Mouse (Mus musculus) heart, embryonic 15.5 days (tissue): ENCODE results near the gene Csad. TPM values are rescaled to one million over a fixed set of nuclear protein-coding genes. Genes with fewer than 3 reads are reported as not detected.
"Not testable (repeated sequence)": the region's sequence is repeated elsewhere in the genome, so short reads cannot be mapped to it uniquely, and the experiment has no call there.

Experiments
- ATAC-seq: fragments of 200-750 bp; cut with Nextera tagmentation; replicated peaks from 2 replicates; pipeline ENCODE4 v1.8.0; 2017; ENCODE audit warnings: low read depth, moderate TSS enrichment; ENCODE audit not compliant: insufficient number of reproducible peaks, insufficient read depth, low FRiP score
- H3K27ac ChIP-seq: fragments of 300-500 bp; sonication (generic); 2 replicates; pipeline ENCODE4 v1.5.1; 2015; ENCODE audit warnings: mild to moderate bottlenecking, inconsistent platforms
- H3K27me3 ChIP-seq: fragments of 300-500 bp; sonication (generic); 2 replicates; pipeline ENCODE4 v1.6.1; 2015; ENCODE audit warnings: inconsistent platforms
- H3K36me3 ChIP-seq: fragments of 300-500 bp; sonication (generic); 2 replicates; pipeline ENCODE4 v1.6.1; 2015; ENCODE audit warnings: mild to moderate bottlenecking, inconsistent platforms
- H3K4me1 ChIP-seq: fragments of 300-500 bp; sonication (generic); replicated peaks from 2 replicates; pipeline ENCODE4 v1.6.1; 2015; ENCODE audit warnings: inconsistent platforms
- H3K4me2 ChIP-seq: fragments of 300-500 bp; sonication (generic); 2 replicates; pipeline ENCODE4 v1.6.1; 2015; ENCODE audit warnings: inconsistent platforms, mild to moderate bottlenecking, moderate library complexity
- H3K4me3 ChIP-seq: fragments of 300-500 bp; sonication (generic); 2 replicates; pipeline ENCODE4 v1.5.1; 2015; ENCODE audit warnings: mild to moderate bottlenecking, inconsistent platforms
- H3K9ac ChIP-seq: fragments of 300-500 bp; sonication (generic); 2 replicates; pipeline ENCODE4 v1.6.1; 2015; ENCODE audit warnings: mild to moderate bottlenecking, inconsistent platforms
- H3K9me3 ChIP-seq: fragments of 300-500 bp; sonication (generic); replicated peaks from 2 replicates; pipeline ENCODE4 v1.6.1; 2016; ENCODE audit warnings: inconsistent platforms
- WGBS: fragments of 180-500 bp; shearing (Covaris S2); methylation state at CpG from one replicate; pipeline ENCODE4 v1.1.7; 2015; ENCODE audit warnings: mixed read lengths; 5-methylcytosine and 5-hydroxymethylcytosine counted together
- polyA plus RNA-seq: library from polyadenylated mRNA; unstranded; fragments of >200 nt; fragmentation: Nextera tagmentation; extraction: Ambion mirVana; gene quantifications from 2 replicates; pipeline ENCODE4 v1.2.1, GENCODE M21; 2015

The Csad gene
- polyA plus RNA-seq, 1 experiment from 2014 or later, result 31.1 TPM

- no peaks in the 10 kb centered on the region for H3K9me3 ChIP-seq
- H3K9ac ChIP-seq, result 0 out of 2 replicates have a peak within 1 kb of the TSS, but pooled peaks have one; percentile 3
- ATAC-seq, result no peak; the same call in 1 of the 2 replicates
Measured at GRCm38 (mm10) chr15:102231748-102232147, 27.2 kb upstream of the Csad start, which contains the start of gene Itgb7. Gene Itgb7, minus strand, starts transcription at chr15:102231944.

GRCm38 (mm10) chr15:102230408-102231321, 26.1 kb upstream of the Csad start:
- no peaks in the 10 kb centered on the region for H3K36me3 ChIP-seq
- peaks cover 5% of the 10 kb centered on the region; the same call in 1 of the 2 replicates for H3K27me3 ChIP-seq
- no peaks in the 10 kb centered on the region for H3K9me3 ChIP-seq
- peaks cover 7% of the 10 kb centered on the region for H3K4me1 ChIP-seq
- ATAC-seq, result no peak
- H3K4me2 ChIP-seq, result no peak overlapping the region
- WGBS, result 72% methylated on average over 17 of the region's 17 CpGs
- H3K27ac ChIP-seq, result no peak overlapping the region
- H3K4me3 ChIP-seq, result no peak overlapping the region
- H3K9ac ChIP-seq, result no peak overlapping the region

More at GRCm38 (mm10) chr15:102231748-102232147, 27.2 kb upstream of the Csad start, which contains the start of gene Itgb7:
- H3K36me3 ChIP-seq, result no peaks in the 10 kb centered on the region
- no peak within 1 kb of the TSS for H3K27ac ChIP-seq
- WGBS, result 26% methylated on average over 6 of the region's 6 CpGs
- peaks cover 5% of the 10 kb centered on the region; the same call in 1 of the 2 replicates for H3K27me3 ChIP-seq
- H3K4me3 ChIP-seq, result no peak within 1 kb of the TSS
- H3K4me2 ChIP-seq, result no peak within 1 kb of the TSS
- H3K4me1 ChIP-seq, result peaks cover 11% of the 10 kb centered on the region

- Histone ChIP-seq H3K27me3 (peaks cover 23% of the 10 kb centered on the region), H3K4me1 (peaks cover 12% of the 10 kb centered on the region)
- H3K4me3 ChIP-seq, H3K4me2 ChIP-seq, ATAC-seq, H3K9ac ChIP-seq, H3K36me3 ChIP-seq, H3K9me3 ChIP-seq, H3K27ac ChIP-seq: not testable (repeated sequence)
- 66% methylated on average over 6 of the region's 6 CpGs for WGBS
Measured at GRCm38 (mm10) chr15:102225619-102226018, 21.1 kb upstream of the Csad start.

- H3K9me3 ChIP-seq, result no peaks in the 10 kb centered on the region
- peak overlapping the region; percentile 48 for H3K4me3 ChIP-seq
- peaks cover 12% of the 10 kb centered on the region for H3K4me1 ChIP-seq
- H3K27me3 ChIP-seq, result peaks cover 23% of the 10 kb centered on the region
- no peaks in the 10 kb centered on the region for H3K36me3 ChIP-seq
- H3K9ac ChIP-seq, result peak overlapping the region; percentile 48
- WGBS, result 8% methylated on average over 19 of the region's 21 CpGs
- 0 out of 2 replicates have a peak, but pooled peaks have one; percentile 25 for ATAC-seq
- H3K4me2 ChIP-seq, result peak overlapping the region; percentile 82
- no peak overlapping the region for H3K27ac ChIP-seq
Measured at GRCm38 (mm10) chr15:102224992-102225617, 20.6 kb upstream of the Csad start.

GRCm38 (mm10) chr15:102224186-102224991, 19.9 kb upstream of the Csad start:
- Histone ChIP-seq H3K9ac (peak overlapping the region; percentile 48), H3K27ac (no peak overlapping the region), H3K4me1 (peaks cover 12% of the 10 kb centered on the region), H3K4me2 (peak overlapping the region; percentile 82), H3K36me3 (no peaks in the 10 kb centered on the region), H3K9me3 (no peaks in the 10 kb centered on the region), H3K27me3 (peaks cover 23% of the 10 kb centered on the region), H3K4me3 (peak overlapping the region; percentile 48)
- 2% methylated on average over 43 of the region's 43 CpGs for WGBS
- ATAC-seq, result peak; percentile 81

GRCm38 (mm10) chr15:102222386-102222785, 17.9 kb upstream of the Csad start:
- H3K27ac ChIP-seq, result no peak overlapping the region
- no peak overlapping the region for H3K4me3 ChIP-seq
- H3K4me2 ChIP-seq, result no peak overlapping the region
- no peak overlapping the region for H3K9ac ChIP-seq
- ATAC-seq, result no peak
- no peaks in the 10 kb centered on the region for H3K36me3 ChIP-seq
- H3K9me3 ChIP-seq, result no peaks in the 10 kb centered on the region
- H3K27me3 ChIP-seq, result peaks cover 23% of the 10 kb centered on the region
- 54% methylated on average over 10 of the region's 10 CpGs for WGBS
- peaks cover 12% of the 10 kb centered on the region for H3K4me1 ChIP-seq

GRCm38 (mm10) chr15:102217325-102217724, 12.8 kb upstream of the Csad start:
- H3K27ac ChIP-seq, result no peak overlapping the region
- no peak overlapping the region for H3K4me2 ChIP-seq
- peaks cover 27% of the 10 kb centered on the region for H3K36me3 ChIP-seq
- no peaks in the 10 kb centered on the region for H3K9me3 ChIP-seq
- H3K27me3 ChIP-seq, result peaks cover 2% of the 10 kb centered on the region; the same call in 1 of the 2 replicates
- 0 out of 2 replicates have a peak, but pooled peaks have one; percentile 11 for ATAC-seq
- no peak overlapping the region for H3K4me3 ChIP-seq
- WGBS, result 69% methylated on average over 7 of the region's 7 CpGs
- H3K9ac ChIP-seq, result no peak overlapping the region
- H3K4me1 ChIP-seq, result no peaks in the 10 kb centered on the region; the same call in 1 of the 2 replicates

- ATAC-seq, result no peak
- H3K27me3 ChIP-seq, result no peaks in the 10 kb centered on the region
- no peak overlapping the region for H3K4me2 ChIP-seq
- peaks cover 34% of the 10 kb centered on the region for H3K36me3 ChIP-seq
- 76% methylated on average over 16 of the region's 16 CpGs for WGBS
- peaks cover 4% of the 10 kb centered on the region; the same call in 1 of the 2 replicates for H3K4me1 ChIP-seq
- no peaks in the 10 kb centered on the region for H3K9me3 ChIP-seq
- H3K9ac ChIP-seq, result no peak overlapping the region
- no peak overlapping the region for H3K27ac ChIP-seq
- H3K4me3 ChIP-seq, result no peak overlapping the region
Measured at GRCm38 (mm10) chr15:102216459-102217228, 12.1 kb upstream of the Csad start.

- no peak overlapping the region for H3K4me2 ChIP-seq
- H3K9me3 ChIP-seq, result no peaks in the 10 kb centered on the region
- no peaks in the 10 kb centered on the region for H3K27me3 ChIP-seq
- no peak for ATAC-seq
- WGBS, result 67% methylated on average over 6 of the region's 6 CpGs
- H3K4me1 ChIP-seq, result peaks cover 6% of the 10 kb centered on the region; the same call in 1 of the 2 replicates
- no peak overlapping the region for H3K27ac ChIP-seq
- H3K36me3 ChIP-seq, result peaks cover 41% of the 10 kb centered on the region
- H3K9ac ChIP-seq, result no peak overlapping the region
- H3K4me3 ChIP-seq, result no peak overlapping the region
Measured at GRCm38 (mm10) chr15:102215624-102216023, 11.1 kb upstream of the Csad start.

GRCm38 (mm10) chr15:102214132-102214531, 9.6 kb upstream of the Csad start:
- Histone ChIP-seq H3K36me3 (peaks cover 55% of the 10 kb centered on the region), H3K9me3 (no peaks in the 10 kb centered on the region), H3K4me3 (no peak overlapping the region), H3K27ac (no peak overlapping the region), H3K9ac (no peak overlapping the region), H3K27me3 (no peaks in the 10 kb centered on the region), H3K4me2 (no peak overlapping the region), H3K4me1 (peaks cover 6% of the 10 kb centered on the region; the same call in 1 of the 2 replicates)
- 55% methylated on average over 2 of the region's 2 CpGs for WGBS
- ATAC-seq, result no peak
